Mouse (Mus musculus) small intestine, adult 2 months (tissue): Measurements from ENCODE around the gene Plekhg3.

Source experiments
- CTCF ChIP-seq: fragments of 200-500 bp; IDR thresholded peaks from 2 replicates; pipeline ENCODE4 v1.5.1; 2012; ENCODE audit warnings: low read depth, mild to moderate bottlenecking, control low read depth, inconsistent platforms, low read length, moderate library complexity, mixed read lengths; ENCODE audit not compliant: insufficient replicate concordance, insufficient read length; ENCODE audit errors: extremely low read depth
- POLR2A ChIP-seq: fragments of 200-500 bp; IDR thresholded peaks from 2 replicates; pipeline ENCODE4 v1.6.1; 2012; ENCODE audit warnings: low read depth, mild to moderate bottlenecking, control low read depth, inconsistent platforms, low read length, moderate library complexity

- no peak for TF ChIP-seq CTCF
- TF ChIP-seq POLR2A = no peak
Observed at GRCm38 (mm10) chr12:76566284-76566683, 35.6 kb downstream of the Plekhg3 start.
